Mouse (Mus musculus) gastrocnemius, postnatal 14 days (tissue): ENCODE measurements at regions not wholly inside any gene's neighbourhood (a gene's known extent, or its start where the extent isn't known, plus 50 kb on each side); places are given as distances from the start of the nearest gene placed in this dataset.
A peak's percentile ranks its signal among the peaks of the same experiment; 100 is the strongest.
"Not testable (repeated sequence)": the region's sequence is repeated elsewhere in the genome, so short reads cannot be mapped to it uniquely, and the experiment has no call there.

Source experiments
- DNase-seq: peaks from one replicate; pipeline ENCODE4 v3.0.0; 2021; ENCODE audit warnings: mixed read lengths
- intact Hi-C: fragments of 180-260 bp; cut with DNase I; formaldehyde crosslinking; loops from one replicate; pipeline ENCODE4 v1.15.1; 2025; ENCODE audit warnings: low total_unique reads

DNA sequence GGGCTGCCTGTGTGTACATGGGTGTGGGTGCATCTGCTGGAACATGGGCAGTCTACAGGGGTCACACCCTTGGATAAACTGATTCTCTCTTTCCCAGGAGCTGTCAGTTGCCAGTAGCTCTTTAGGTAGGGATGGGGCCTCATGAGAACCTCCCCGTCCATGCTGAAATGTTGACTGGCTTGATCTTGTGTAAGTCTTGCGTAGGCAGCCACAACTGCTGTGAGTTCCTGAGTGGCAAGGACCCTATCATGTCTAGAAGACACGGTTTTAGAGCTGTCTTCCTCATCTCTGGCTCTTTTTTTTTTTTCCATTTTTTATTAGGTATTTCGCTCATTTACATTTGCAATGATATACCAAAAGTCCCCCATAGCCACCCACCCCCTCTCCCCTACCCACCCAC lies 314.5 kb upstream of the Clnk start:
- DNase-seq, intact Hi-C loops: not testable (repeated sequence)

DNA sequence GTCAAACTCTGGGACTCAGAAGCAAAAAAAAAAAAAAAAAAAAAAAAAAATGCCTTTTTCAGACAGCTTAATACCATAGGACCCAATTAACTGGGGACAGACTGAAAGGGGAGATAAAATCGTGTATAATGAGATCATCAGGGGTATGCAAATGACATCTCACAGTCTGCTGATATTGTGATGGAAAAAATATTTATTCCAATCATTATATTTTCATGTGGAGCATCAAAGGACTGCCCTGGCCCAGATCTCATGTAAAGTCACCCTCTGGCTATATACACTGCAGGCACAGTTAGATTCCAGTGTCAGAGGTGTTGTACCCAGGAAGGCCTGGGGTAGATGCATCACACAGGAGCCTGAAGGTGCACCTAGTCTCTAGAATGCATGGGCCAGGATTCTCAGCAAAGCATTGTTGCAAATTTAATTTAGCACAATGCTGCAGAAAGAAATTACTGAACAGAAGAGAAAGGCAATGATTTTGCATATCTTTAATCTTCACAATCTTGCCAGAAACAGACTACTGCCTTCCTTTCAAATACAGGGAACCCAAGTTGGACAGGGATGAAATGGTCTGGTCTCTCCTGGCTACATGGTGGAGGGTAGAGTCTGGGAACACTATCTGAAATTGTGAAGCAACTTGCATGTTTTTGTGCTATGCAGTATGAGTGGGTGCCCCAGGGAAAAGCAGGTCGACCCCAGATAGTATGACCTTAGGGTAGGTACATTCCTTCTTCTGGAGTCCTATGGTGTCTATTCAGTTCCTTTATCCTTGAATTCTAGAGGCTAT lies 305.2 kb upstream of the Clnk start:
- intact Hi-C loops, result no loop called here
- no peak for DNase-seq

DNA sequence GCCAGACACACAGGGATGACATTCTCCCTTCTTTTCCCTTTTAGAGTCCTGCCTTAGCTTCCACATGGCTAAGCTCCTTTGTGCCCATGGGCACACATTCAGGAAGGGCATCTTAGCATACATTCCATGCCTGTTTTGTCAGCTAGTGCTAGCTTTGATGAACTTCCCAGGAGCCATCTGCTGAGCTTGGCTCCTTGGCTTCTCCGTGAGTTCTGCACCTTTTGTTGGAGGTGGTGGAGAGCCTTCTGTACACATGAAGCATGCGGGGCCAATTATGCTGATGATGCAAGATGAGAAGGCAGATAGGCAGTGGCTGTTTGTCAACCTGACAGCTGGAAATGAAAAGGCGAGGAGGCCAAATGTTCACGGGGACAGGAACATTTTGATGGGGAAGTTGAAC lies 304.4 kb upstream of the Clnk start:
- DNase-seq, result no peak
- intact Hi-C loops, result no loop called here

DNA sequence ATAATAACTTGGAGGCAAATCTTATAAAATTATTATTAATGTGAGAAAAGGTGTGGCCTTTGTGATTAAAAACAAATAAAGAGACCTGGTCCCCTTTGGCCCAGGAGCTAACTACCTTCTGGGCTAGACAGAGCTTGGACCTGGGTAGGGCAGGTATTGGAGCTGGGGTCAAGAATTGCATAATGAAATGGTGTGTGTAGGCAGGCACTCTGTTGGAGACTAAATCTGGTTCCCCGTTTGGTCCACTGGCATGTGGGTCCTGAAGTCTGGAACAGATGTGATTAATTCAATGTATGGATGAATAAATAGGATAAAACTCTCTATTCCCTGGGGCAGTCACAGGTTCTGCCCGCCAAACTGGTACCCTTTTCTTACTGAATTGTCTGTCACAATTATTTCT lies 301.3 kb upstream of the Clnk start:
- intact Hi-C loops, result no loop called here
- no peak for DNase-seq

DNA sequence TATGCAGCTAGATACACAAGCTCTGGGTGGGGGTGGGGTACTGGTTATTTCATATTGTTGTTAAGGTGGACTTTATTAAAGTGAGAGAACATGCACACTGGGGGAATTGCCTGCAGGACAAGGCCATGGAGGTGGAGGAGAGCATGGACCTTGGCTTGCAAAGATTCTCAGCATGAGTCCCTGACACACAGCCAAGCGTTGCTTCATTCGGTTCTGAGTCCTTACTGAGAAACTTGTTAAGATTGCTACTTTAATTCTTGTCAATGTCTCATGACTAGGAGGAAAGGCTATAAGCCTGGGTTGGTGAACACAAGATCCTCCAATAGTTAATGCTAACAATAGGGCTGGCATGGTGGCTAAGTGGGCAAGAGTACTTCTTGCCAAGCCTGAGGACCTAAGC lies 300.3 kb upstream of the Clnk start:
- intact Hi-C loops, result no loop called here
- no peak for DNase-seq

DNA sequence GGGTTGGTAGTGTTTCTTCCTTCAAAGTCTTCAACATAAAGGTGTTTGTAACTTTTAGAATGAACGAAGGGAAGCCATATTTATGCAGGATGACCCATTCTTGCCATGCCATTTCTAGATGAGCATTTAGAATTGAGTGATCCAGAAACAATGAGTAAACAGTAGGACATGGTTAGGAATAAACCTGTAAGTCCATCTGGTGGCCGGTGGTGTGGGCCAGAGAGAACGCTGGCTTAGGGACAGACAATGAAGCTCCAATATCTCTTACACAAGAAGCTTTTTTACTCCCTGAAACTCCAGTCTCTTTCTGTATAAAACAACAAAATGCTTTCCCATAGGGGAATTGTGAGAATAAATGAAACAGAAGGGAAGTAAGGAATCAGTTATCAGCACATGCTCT lies 296.9 kb upstream of the Clnk start:
- intact Hi-C loops, result no loop called here
- DNase-seq, result no peak

DNA sequence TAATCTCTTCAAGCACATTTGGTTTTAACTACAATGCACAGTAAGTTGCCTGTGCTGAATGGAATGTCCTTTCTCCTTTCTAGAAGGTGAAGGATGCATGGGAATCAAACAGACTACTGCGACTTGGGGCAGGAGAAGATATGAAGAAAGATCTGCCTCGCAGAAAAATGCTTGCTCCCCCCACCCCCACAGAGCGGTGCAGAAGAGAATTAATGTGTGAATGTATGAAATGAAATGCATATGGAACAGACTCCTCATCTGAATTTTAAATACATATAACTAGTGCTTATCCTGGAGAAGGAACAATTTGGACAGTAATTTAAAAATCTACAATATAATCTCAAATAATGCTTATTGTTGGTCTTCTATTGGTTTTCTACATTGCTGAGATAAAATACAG lies 283.0 kb upstream of the Clnk start:
- intact Hi-C loops, result no loop called here
- DNase-seq, result no peak

DNA sequence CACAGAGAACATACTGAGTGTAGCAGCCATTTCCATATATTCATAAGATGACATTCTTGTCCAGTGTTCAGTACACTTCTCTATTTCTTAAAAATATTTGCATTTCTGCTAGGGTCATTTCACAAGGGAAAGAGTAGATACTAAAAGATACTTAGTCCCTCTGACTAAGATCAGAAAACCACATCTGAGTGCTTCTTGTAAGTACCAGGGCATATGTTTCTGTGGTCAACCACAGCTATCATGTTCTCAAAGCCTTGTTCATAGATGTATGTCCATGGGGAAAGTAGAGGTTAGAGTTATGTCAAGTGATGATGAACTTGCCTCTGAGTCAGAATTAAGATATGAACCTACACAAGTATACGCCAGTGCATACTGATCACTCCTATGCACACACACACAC lies 279.2 kb upstream of the Clnk start:
- intact Hi-C loops, result no loop called here

DNA sequence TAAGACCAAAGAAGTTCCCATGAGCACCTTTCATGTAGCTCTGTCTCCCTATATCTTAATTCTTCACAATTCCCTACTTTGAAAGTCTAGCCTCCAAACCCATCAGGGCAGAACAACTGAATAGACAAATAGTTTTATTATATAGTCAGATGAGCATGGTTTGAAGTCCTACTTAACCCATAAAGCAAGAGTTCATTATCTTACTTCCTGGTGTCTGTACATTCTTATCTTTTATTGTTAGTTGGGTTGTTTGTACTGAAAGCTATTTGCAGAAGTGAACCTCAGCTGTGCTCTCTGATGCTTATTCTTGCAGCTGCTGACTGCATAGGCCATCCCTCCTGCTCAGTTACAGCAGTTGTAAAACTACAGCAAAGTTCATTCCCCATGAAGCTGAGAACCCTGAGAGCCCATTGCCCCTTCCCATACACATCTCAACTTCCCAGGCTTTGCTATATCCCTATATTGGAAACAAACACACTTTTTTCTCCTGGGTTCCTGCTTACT lies 276.7 kb upstream of the Clnk start:
- DNase-seq, result no peak
- intact Hi-C loops, result no loop called here

More for the DNA sequence above, 279.2 kb upstream of the Clnk start:
- no peak for DNase-seq

DNA sequence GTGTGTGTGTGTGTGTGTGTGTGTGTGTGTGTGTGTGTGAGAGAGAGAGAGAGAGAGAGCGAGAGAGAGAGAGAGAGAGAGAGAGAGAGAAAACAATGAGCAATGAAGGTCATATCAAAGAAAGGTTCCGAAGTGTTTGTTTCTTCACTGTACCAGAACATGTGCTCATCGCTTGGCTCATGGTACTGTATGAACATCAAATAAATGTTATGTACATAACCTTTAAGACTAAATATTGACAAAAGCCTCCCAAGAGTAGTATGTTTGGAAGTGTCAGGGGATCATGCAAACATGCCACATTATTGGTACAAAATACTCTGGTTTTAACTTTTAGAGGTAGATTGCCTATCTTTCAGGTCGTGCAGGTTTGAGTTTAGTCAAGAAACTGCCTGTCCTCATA lies 275.3 kb upstream of the Clnk start:
- DNase-seq, result no peak
- intact Hi-C loops, result no loop called here

DNA sequence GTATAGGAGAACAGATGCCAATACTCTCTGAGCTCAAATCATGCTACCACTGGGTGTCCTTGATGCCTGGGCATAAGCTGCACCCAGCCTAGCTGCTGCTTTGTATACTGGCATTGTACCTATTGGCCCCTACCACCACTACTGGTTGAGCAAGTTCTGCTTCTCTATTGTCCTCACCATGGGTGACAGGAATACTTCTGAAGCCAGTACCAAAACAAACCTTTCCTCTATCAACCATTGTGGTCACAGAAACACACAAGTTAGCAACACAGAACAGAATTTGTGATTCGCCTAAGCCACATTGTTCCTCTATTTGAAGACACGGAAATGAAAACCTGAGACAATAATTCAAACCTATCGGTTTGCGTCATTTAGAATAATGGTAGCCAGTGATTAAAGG lies 274.3 kb upstream of the Clnk start:
- intact Hi-C loops, result no loop called here
- DNase-seq, result no peak

DNA sequence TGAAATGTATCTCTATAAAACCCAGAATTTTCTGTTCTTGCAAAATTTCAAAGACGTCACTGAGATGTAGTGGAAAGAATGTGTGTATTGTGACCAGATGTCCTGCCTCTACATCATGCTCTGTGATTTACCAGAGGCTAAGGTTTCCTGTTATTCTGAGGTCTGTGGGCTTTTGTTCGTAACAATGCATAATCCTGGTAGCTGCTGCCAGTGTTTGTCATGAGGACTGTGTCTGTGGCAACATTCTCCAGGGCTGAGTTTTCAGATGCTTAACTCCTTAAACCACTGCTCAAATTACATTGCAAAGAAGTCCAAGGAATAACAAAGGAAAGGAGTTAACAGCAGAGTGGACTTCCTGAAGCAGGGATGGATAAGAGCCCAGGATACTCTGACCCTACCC lies 269.0 kb upstream of the Clnk start:
- DNase-seq, result no peak

DNA sequence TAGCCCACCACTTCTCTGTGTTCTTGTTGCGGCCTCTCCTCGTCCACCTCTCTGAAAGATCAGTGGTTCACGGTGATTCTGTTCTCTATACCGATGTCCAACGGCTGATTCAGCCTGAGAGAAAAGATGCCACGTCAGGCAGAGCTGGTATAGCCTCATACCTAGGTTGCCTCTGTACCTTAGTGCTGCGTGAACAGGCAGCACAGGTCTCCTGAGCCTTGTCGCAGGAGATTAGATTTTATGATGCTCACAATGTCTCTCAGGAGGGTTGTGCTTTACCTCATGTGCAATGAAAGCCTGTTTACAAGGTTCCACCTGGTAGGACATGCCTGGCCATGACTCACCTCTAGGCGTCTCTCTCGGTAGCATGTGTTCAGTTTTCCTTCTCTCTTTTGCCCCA lies 267.6 kb upstream of the Clnk start:
- intact Hi-C loops, result no loop called here
- DNase-seq, result no peak

More for the DNA sequence above, 269.0 kb upstream of the Clnk start:
- intact Hi-C loops, result no loop called here

DNA sequence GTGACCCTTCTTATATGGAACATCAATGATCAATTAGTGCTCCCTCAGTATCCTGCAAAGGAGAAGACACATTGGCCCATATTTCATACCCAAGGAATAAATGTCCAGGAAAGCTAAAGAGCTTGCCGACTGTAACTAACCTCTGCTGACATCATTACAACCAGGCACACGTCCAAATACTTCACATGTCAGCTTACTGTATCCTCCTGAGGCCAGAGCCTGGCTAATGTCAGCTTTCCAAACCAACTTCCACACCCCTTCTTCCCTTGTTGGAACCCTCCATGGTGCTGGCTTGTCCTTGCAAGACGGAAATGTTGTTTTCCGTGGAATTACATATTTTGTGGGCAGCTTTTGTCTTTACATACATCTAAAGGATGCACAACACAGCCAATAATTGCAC lies 267.0 kb upstream of the Clnk start:
- DNase-seq, result peak; percentile 6
- intact Hi-C loops, result no loop called here

DNA sequence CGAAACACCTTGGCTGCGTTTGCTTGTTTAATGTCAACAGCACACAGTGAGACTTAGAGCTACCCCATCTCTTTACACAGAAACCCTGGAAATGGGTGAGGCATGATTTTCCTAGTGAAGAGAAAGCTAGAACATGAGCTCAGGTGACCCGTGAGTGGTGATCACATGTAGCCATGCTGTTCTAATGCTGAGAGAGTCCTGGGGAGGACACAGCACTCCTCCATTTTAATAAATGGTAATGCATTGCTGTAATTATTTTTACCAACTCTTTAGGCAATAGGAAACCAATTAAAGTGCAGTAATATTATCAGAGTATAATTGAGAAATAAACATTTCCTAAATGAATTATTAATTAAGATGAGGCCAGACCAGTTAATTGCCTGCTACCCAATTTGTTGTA lies 261.8 kb upstream of the Clnk start:
- intact Hi-C loops, result no loop called here
- DNase-seq, result no peak

DNA sequence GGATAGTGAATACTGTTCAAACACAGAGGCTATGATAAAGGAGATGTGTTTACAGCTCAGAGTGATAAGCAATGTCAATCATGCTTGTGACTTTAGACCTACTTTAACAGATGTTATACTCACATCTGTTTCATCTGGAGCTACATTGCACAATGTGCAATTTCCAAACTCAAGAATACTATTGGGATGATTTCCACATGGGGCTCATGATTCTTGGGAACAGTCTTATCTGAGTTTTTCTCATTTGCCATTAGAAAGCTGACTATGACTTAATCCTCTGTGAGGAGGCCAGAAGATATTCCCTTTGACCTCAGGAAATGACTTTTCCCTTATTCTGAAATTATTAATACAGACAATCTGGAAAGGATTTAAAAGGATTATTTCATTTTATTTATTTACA lies 252.3 kb upstream of the Clnk start:
- no peak for DNase-seq
- intact Hi-C loops, result no loop called here

DNA sequence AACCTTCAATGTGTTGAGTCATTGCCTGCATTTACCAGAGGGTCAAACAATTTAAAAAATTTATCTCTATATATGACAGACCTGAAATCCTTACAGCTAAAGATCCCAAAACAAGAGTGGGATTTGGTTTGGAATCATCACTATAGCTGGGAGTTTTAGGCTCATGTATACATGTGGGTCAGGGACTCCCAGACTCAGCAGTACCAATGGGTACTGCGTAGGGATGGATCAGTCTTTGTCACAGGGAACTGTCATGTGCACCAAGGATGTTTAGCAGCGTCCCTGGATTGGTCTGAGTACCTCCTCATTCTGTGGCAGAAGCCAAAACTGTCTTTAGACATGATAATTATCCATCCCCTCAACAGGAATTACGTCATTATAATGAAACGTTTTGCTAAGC lies 250.2 kb upstream of the Clnk start:
- intact Hi-C loops, result no loop called here
- no peak for DNase-seq

DNA sequence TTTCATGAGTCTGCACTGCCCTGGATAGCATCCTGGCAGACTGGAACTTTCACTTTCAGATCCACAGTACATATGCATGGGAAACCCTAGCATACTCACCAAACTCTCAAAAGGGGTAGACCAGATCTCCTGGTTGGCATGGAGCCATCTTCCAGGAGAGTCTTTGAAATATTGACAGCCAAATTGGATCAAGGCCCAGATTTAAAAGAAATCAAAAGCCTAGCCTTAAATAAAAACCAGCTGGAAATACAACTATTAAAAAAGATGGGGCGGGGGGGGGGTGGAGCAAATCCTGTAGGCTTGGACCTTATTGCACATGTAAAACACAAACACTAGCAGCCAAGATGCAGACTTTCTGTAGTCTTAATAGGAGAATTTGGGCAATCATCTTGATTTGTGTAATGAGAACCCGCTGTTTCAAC lies 249.7 kb upstream of the Clnk start:
- intact Hi-C loops, result no loop called here
- no peak for DNase-seq

DNA sequence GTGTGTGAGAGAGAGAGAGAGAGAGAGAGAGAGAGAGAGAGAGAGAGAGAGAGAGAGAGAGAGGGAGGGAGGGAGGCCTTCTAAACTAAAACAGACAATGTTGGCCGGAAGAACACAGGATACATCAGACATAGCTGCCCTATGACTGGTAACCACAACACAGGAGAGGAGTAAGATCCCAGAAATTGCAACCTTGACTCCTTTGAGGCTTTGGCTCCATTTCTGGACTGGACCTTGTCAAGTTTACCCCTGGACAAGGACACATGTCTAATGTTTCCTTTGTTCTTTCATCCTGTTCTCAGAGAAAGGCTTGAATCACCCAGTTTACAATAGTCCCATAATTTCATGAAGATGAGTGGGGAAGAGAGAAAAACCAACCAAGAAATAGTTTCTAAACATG lies 233.7 kb upstream of the Clnk start:
- intact Hi-C loops, result no loop called here
- no peak for DNase-seq

DNA sequence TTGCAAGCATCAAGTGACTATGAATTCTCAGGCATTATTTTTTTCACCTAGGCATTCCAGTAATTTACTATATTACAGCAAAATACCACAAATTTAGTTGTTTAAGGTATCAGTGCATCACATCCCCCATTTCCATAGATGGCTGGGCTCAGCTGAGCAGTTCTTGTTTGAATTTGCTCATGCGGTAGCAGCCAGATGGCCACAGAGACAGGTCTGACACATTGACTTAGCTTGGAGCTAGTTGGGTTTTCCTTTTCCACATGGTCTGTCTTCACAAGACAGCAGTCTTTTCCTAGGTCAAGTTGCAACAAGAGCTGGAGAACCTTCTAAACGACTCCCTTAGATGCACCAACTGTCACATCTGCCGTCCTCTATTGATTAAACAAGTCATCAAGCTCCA lies 232.9 kb upstream of the Clnk start:
- intact Hi-C loops, result no loop called here

DNA sequence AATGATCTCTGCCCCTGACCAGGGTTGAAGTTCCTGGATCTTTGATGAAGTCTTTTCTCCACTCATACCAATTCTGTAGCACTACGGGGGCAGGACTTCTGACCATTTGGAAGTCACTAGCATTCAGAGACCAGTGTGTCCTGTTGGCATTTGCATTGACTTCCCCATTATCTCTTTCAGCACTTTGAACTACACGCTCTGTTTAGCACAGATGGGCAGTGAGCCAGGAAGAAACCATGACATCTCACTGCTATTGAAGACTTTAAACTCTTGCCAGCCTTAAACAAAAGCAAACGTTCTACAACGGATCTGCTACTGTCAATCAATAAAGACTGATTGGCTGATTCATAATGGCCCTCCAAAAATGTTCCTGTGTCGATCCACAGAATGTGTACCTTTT lies 222.5 kb upstream of the Clnk start:
- no peak for DNase-seq
- intact Hi-C loops, result no loop called here

More for the DNA sequence above, 232.9 kb upstream of the Clnk start:
- no peak for DNase-seq

DNA sequence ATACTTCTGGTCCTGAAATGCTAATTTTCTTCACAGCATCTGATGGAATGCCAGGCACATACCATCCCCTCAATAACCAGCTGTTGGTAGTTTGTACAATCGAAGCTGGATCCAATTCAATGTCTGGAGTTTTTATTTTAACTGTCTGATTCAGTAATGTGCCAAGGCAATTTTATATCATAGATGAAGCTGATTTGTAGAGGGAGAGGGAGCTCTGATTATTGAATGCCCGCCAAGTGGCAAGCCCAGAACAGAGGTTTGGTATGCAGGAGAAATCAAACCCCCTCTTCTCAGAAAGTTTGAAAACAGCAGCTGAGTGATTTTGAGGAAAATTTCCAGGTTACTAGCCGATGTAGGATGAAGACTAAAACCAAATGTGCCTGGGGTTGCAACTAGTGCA lies 218.3 kb upstream of the Clnk start:
- DNase-seq, result no peak
- intact Hi-C loops, result no loop called here
